Mouse (Mus musculus): ENCODE results near the gene Cul5.

GRCm38 (mm10) chr9:53603384-53603783, 66.4 kb downstream of the Cul5 start:
- no peak for TF ChIP-seq CTCF (IDR thresholded peaks at IDR 0.05; ENCODE audit: low read depth)
- TF ChIP-seq EP300 (optimal IDR thresholded peaks at IDR 0.05), result no peak
